Mouse (Mus musculus): ENCODE results near the gene Sh3pxd2b. TPM values are rescaled to one million over a fixed set of nuclear protein-coding genes. Genes with fewer than 3 reads are reported as not detected.

Sh3pxd2b gene
- polyA plus RNA-seq, 1 experiment: 3.7 TPM

GRCm38 (mm10) chr11:32302824-32303419 is 44.7 kb upstream of the Sh3pxd2b start:
- no peaks in the 10 kb centered on the region for H3K4me1 ChIP-seq (ENCODE audit: control insufficient read depth, insufficient read depth, low read length)
- no peaks in the 10 kb centered on the region for H3K36me3 ChIP-seq (ENCODE audit: control insufficient read depth, insufficient read depth, low read length)
- no peak overlapping the region for H3K27ac ChIP-seq (ENCODE audit: insufficient read depth, low read depth, low read length)
- no peaks in the 10 kb centered on the region for H3K27me3 ChIP-seq (replicated peaks; ENCODE audit: control insufficient read depth, insufficient read depth, low read length)
- no peak overlapping the region for H3K4me3 ChIP-seq (ENCODE audit: insufficient read depth, low read depth, low read length)
- TF ChIP-seq CTCF (conservative IDR thresholded peaks at IDR 0.05; ENCODE audit: insufficient read depth, insufficient read length, low read depth, low read length) (no peak), POLR2A (IDR thresholded peaks at IDR 0.05; ENCODE audit: low read depth, low read length) (no peak)
- 55% methylated on average over 2 of the region's 2 CpGs for WGBS
- no peak for DNase-seq

- H3K36me3 ChIP-seq (ENCODE audit: control insufficient read depth, insufficient read depth, low read length): no peaks in the 10 kb centered on the region
- WGBS: 88% methylated on average over 1 of the region's 1 CpGs
- H3K27ac ChIP-seq (ENCODE audit: insufficient read depth, low read depth, low read length): no peak overlapping the region
- no peaks in the 10 kb centered on the region for H3K27me3 ChIP-seq (replicated peaks; ENCODE audit: control insufficient read depth, insufficient read depth, low read length)
- TF ChIP-seq POLR2A (IDR thresholded peaks at IDR 0.05; ENCODE audit: low read depth, low read length) (no peak), CTCF (conservative IDR thresholded peaks at IDR 0.05; ENCODE audit: insufficient read depth, insufficient read length, low read depth, low read length) (no peak)
- no peaks in the 10 kb centered on the region for H3K4me1 ChIP-seq (ENCODE audit: control insufficient read depth, insufficient read depth, low read length)
- DNase-seq: no peak
- no peak overlapping the region for H3K4me3 ChIP-seq (ENCODE audit: insufficient read depth, low read depth, low read length)
Measured at GRCm38 (mm10) chr11:32303455-32303854, 44.2 kb upstream of the Sh3pxd2b start.

DNA sequence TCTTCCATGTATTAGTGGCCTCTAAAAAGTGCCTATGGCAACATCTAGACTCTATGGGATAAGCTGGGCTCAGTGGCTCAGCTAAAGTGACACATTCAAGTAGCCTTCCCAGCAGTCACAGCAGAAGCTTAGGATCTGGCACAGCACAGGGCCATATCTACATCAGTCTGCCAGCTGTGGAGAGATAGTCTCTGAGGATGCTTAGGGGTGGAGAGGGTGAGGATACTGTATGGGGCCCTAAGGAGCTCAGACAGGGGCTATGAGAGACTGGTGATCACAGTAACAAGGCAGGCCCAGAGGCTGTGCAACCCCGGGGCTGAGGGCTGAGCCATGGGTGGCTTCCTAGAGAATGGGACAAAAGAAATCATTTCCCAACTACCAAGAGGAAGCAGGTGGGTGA is 40.6 kb upstream of the Sh3pxd2b start:
- H3K27ac ChIP-seq (ENCODE audit: insufficient read depth, low read depth, low read length): no peak overlapping the region
- WGBS: 83% methylated on average over 1 of the region's 1 CpGs
- TF ChIP-seq CTCF (conservative IDR thresholded peaks at IDR 0.05; ENCODE audit: insufficient read depth, insufficient read length, low read depth, low read length): no peak
- no peaks in the 10 kb centered on the region for H3K27me3 ChIP-seq (replicated peaks; ENCODE audit: control insufficient read depth, insufficient read depth, low read length)
- DNase-seq: no peak
- no peaks in the 10 kb centered on the region for H3K4me1 ChIP-seq (ENCODE audit: control insufficient read depth, insufficient read depth, low read length)
- no peak overlapping the region for H3K4me3 ChIP-seq (ENCODE audit: insufficient read depth, low read depth, low read length)
- no peaks in the 10 kb centered on the region for H3K36me3 ChIP-seq (ENCODE audit: control insufficient read depth, insufficient read depth, low read length)

GRCm38 (mm10) chr11:32309446-32309845 is 38.2 kb upstream of the Sh3pxd2b start:
- H3K36me3 ChIP-seq (ENCODE audit: control insufficient read depth, insufficient read depth, low read length): no peaks in the 10 kb centered on the region
- WGBS: 56% methylated on average over 4 of the region's 4 CpGs
- H3K4me3 ChIP-seq (ENCODE audit: insufficient read depth, low read depth, low read length): no peak overlapping the region
- no peak overlapping the region for H3K27ac ChIP-seq (ENCODE audit: insufficient read depth, low read depth, low read length)
- no peak for TF ChIP-seq POLR2A (IDR thresholded peaks at IDR 0.05; ENCODE audit: low read depth, low read length)
- TF ChIP-seq CTCF (conservative IDR thresholded peaks at IDR 0.05; ENCODE audit: insufficient read depth, insufficient read length, low read depth, low read length): no peak
- no peak for DNase-seq
- H3K4me1 ChIP-seq (ENCODE audit: control insufficient read depth, insufficient read depth, low read length): no peaks in the 10 kb centered on the region
- H3K27me3 ChIP-seq (replicated peaks; ENCODE audit: control insufficient read depth, insufficient read depth, low read length): no peaks in the 10 kb centered on the region

GRCm38 (mm10) chr11:32309928-32310327 is 37.7 kb upstream of the Sh3pxd2b start:
- Histone ChIP-seq H3K27me3 (replicated peaks; ENCODE audit: control insufficient read depth, insufficient read depth, low read length) (no peaks in the 10 kb centered on the region), H3K27ac (ENCODE audit: insufficient read depth, low read depth, low read length) (no peak overlapping the region), H3K4me1 (ENCODE audit: control insufficient read depth, insufficient read depth, low read length) (no peaks in the 10 kb centered on the region), H3K4me3 (ENCODE audit: insufficient read depth, low read depth, low read length) (no peak overlapping the region), H3K36me3 (ENCODE audit: control insufficient read depth, insufficient read depth, low read length) (no peaks in the 10 kb centered on the region)
- WGBS: 65% methylated on average over 3 of the region's 3 CpGs
- no peak for DNase-seq
- TF ChIP-seq CTCF (conservative IDR thresholded peaks at IDR 0.05; ENCODE audit: insufficient read depth, insufficient read length, low read depth, low read length) (no peak), POLR2A (IDR thresholded peaks at IDR 0.05; ENCODE audit: low read depth, low read length) (no peak)

DNA sequence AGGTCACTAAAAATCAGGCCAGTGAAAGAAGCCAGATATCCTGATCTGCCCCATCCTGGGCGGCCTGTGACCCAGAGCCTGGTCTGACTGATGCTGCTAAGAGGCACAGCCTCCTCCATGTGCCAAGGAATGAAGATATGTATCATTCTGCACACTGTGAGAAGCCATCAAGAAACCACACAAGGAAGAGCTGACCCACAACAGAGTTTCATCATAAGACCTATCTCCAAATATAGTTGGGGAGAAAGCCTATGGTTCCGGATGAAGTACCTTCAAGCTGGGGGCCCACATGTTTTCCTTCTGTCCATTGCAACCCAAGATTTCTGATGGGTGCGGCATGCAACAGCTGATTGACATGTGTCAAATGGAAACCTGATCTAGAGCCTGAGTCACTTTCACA is 31.6 kb upstream of the Sh3pxd2b start:
- Histone ChIP-seq H3K4me1 (ENCODE audit: control insufficient read depth, insufficient read depth, low read length) (no peaks in the 10 kb centered on the region), H3K36me3 (ENCODE audit: control insufficient read depth, insufficient read depth, low read length) (no peaks in the 10 kb centered on the region), H3K27ac (ENCODE audit: insufficient read depth, low read depth, low read length) (no peak overlapping the region), H3K4me3 (ENCODE audit: insufficient read depth, low read depth, low read length) (no peak overlapping the region), H3K27me3 (replicated peaks; ENCODE audit: control insufficient read depth, insufficient read depth, low read length) (no peaks in the 10 kb centered on the region)
- 92% methylated on average over 3 of the region's 3 CpGs for WGBS
- no peak for TF ChIP-seq POLR2A (IDR thresholded peaks at IDR 0.05; ENCODE audit: low read depth, low read length)
- no peak for TF ChIP-seq CTCF (conservative IDR thresholded peaks at IDR 0.05; ENCODE audit: insufficient read depth, insufficient read length, low read depth, low read length)
- DNase-seq: no peak

- TF ChIP-seq POLR2A (IDR thresholded peaks at IDR 0.05; ENCODE audit: low read depth, low read length) (no peak), CTCF (conservative IDR thresholded peaks at IDR 0.05; ENCODE audit: insufficient read depth, insufficient read length, low read depth, low read length) (no peak)
- Histone ChIP-seq H3K4me3 (ENCODE audit: insufficient read depth, low read depth, low read length) (no peak overlapping the region), H3K4me1 (ENCODE audit: control insufficient read depth, insufficient read depth, low read length) (no peaks in the 10 kb centered on the region), H3K36me3 (ENCODE audit: control insufficient read depth, insufficient read depth, low read length) (no peaks in the 10 kb centered on the region), H3K27me3 (replicated peaks; ENCODE audit: control insufficient read depth, insufficient read depth, low read length) (no peaks in the 10 kb centered on the region), H3K27ac (ENCODE audit: insufficient read depth, low read depth, low read length) (no peak overlapping the region)
- 69% methylated on average over 11 of the region's 11 CpGs for WGBS
- no peak for DNase-seq
Measured at GRCm38 (mm10) chr11:32320507-32321195, 27.0 kb upstream of the Sh3pxd2b start.

Measured in kidney, adult 2 months (tissue).